Mouse (Mus musculus): ENCODE results near the gene Asmt. TPM values are rescaled to one million over a fixed set of nuclear protein-coding genes. Genes with fewer than 3 reads are reported as not detected.

Asmt gene
- polyA plus RNA-seq, 1 experiment from 2014 or later, result not detected

DNA sequence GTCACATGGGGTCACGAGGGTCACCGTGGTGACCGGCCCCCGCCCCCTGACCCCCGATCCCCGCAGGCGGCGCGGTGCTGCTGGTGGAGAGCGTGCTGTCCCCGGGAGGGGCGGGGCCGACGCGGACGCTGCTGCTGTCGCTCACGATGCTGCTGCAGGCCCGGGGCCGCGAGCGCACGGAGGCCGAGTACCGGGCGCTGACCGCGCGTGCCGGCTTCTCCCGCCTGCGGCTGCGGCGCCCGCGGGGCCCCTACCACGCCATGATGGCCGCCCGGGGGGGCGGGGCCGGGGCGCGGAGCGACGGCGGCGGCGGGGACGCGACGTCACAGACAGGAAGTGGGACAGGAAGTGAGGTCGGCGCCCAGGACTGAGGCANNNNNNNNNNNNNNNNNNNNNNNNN, 5.2 kb downstream of the Asmt start:
- peaks cover 50% of the 10 kb centered on the region for H3K9me3 ChIP-seq (ENCODE audit: control insufficient read depth, low read length)
- WGBS, result 98% methylated on average over 51 of the region's 53 CpGs
- H3K4me2 ChIP-seq (ENCODE audit: low read depth, low read length), result no peak overlapping the region
- H3K9ac ChIP-seq (ENCODE audit: low read depth, low read length), result no peak overlapping the region
- H3K27me3 ChIP-seq (replicated peaks; ENCODE audit: control insufficient read depth, insufficient read depth, low read length), result no peaks in the 10 kb centered on the region
- no peaks in the 10 kb centered on the region for H3K4me1 ChIP-seq (ENCODE audit: control insufficient read depth, insufficient read depth, low read length)
- peaks cover 12% of the 10 kb centered on the region; the same call in 1 of the 2 replicates for H3K36me3 ChIP-seq (ENCODE audit: control insufficient read depth, insufficient read depth, low read length)
- H3K27ac ChIP-seq (replicated peaks; ENCODE audit: low read depth, low read length), result no peak overlapping the region
- DNase-seq (ENCODE audit: low spot score) (no peak), ATAC-seq (ENCODE audit: low read depth) (no peak)
- no peak overlapping the region for H3K4me3 ChIP-seq (ENCODE audit: low read depth, low read length)

Measured in embryonic facial prominence, embryonic 14.5 days (tissue).